Mouse (Mus musculus) midbrain, embryonic 14.5 days (tissue): ENCODE data around the gene Arid1b. TPM values are rescaled to one million over a fixed set of nuclear protein-coding genes. Genes with fewer than 3 reads are reported as not detected.
A peak's percentile ranks its signal among the peaks of the same experiment; 100 is the strongest.

Source experiments
- ATAC-seq: fragments of 200-750 bp; cut with Nextera tagmentation; 2 replicates; pipeline ENCODE4 v1.8.0; 2017; ENCODE audit warnings: moderate number of reproducible peaks, moderate library complexity; ENCODE audit not compliant: low FRiP score, low TSS enrichment
- DNase-seq: peaks from one replicate; pipeline ENCODE4 v3.0.0-alpha.2; 2015
- H3K27ac ChIP-seq: fragments of 300-500 bp; sonication (generic); replicated peaks from 2 replicates; pipeline ENCODE4 v1.5.1; 2014; ENCODE audit warnings: mild to moderate bottlenecking, low read depth, low read length, moderate library complexity
- H3K27me3 ChIP-seq: fragments of 300-500 bp; sonication (generic); 2 replicates; pipeline ENCODE4 v1.6.1; 2014; ENCODE audit warnings: low read length, control low read depth, mixed read lengths; ENCODE audit not compliant: control insufficient read depth, insufficient read depth
- H3K36me3 ChIP-seq: fragments of 300-500 bp; sonication (generic); 2 replicates; pipeline ENCODE4 v1.6.1; 2014; ENCODE audit warnings: low read length, control low read depth; ENCODE audit not compliant: control insufficient read depth, insufficient read depth
- H3K4me1 ChIP-seq: fragments of 300-500 bp; sonication (generic); 2 replicates; pipeline ENCODE4 v1.6.1; 2014; ENCODE audit warnings: mild to moderate bottlenecking, antibody characterized with exemption, low read length, control low read depth; ENCODE audit not compliant: control insufficient read depth, insufficient read depth
- H3K4me2 ChIP-seq: fragments of 300-500 bp; sonication (generic); 2 replicates; pipeline ENCODE4 v1.6.1; 2014; ENCODE audit warnings: mild to moderate bottlenecking, low read length, moderate library complexity
- H3K4me3 ChIP-seq: fragments of 300-500 bp; sonication (generic); replicated peaks from 2 replicates; pipeline ENCODE4 v1.5.1; 2014; ENCODE audit warnings: low read depth, low read length
- H3K9ac ChIP-seq: fragments of 300-500 bp; sonication (generic); replicated peaks from 2 replicates; pipeline ENCODE4 v1.6.1; 2014; ENCODE audit warnings: mild to moderate bottlenecking, low read length, moderate library complexity
- H3K9me3 ChIP-seq: fragments of 300-500 bp; sonication (generic); 2 replicates; pipeline ENCODE4 v1.6.1; 2016; ENCODE audit warnings: low read length, control low read depth, mixed read lengths; ENCODE audit not compliant: control insufficient read depth
- WGBS: fragments of 180-500 bp; shearing (Covaris S2); extraction: QIAGEN DNeasy Blood & Tissue Kit; methylation state at CpG from one replicate; pipeline ENCODE4 v1.1.7; 2014; 5-methylcytosine and 5-hydroxymethylcytosine counted together
- polyA plus RNA-seq: library from polyadenylated mRNA; unstranded; fragments of >200 nt; fragmentation: Nextera tagmentation; extraction: Ambion mirVana; gene quantifications from 2 replicates; pipeline ENCODE4 v1.2.1, GENCODE M21; 2014

Arid1b gene
- polyA plus RNA-seq, 1 experiment from 2014 or later = 23.8 TPM

DNA sequence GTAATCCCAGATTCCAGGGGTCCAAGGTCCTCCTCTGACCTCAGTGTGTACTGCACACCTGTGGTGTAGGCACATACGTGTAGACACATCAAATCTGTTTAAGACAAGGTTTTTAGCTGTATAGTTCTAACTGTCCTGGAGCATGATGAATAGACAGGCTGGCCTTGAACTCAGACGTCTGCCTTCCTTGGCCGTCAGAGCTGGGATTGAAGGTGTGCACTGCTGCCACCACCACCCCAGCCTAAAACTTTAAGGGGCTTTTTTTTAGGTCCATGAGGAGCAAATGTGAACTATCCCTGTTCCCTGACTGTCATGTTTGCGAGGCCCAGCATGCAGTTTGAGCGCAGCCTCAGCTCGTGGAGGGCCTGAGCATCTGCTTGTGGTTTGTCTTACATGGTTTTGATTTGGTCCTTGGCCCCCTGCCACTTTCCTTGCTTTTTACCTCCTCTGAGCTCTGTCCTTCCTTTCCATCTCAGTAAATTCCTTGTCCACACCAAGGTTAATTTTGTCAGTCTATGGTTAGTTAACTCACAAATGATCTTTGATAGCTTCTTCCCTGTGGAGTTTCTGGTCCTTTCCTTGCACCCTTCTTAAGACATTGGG is 224.9 kb downstream of the Arid1b start:
- Histone ChIP-seq H3K27ac (no peak overlapping the region), H3K27me3 (no peaks in the 10 kb centered on the region), H3K9ac (no peak overlapping the region), H3K9me3 (no peaks in the 10 kb centered on the region), H3K36me3 (no peaks in the 10 kb centered on the region), H3K4me2 (no peak overlapping the region), H3K4me3 (no peak overlapping the region), H3K4me1 (peaks cover 27% of the 10 kb centered on the region)
- DNase-seq = no peak
- no peak for ATAC-seq
- 91% methylated on average over 6 of the region's 6 CpGs for WGBS

DNA sequence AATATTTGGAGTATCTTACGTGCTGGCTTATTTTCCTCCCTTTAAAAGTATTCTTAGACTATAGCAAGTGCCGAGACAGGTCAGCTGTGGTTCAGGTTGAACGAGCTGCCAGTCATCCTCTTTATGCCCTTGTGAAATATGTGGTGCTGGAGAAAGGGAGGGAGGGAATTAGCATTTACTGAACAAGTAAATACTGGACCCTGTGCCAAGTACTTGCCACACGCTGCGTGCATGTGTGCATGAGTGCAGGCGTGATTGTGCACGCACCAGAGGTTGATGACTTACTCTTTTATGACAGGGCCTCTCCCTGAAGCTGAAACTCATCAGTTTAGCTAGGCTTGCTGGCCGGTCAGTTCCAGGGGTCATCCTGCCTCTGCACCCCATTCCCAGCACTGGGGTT is 226.9 kb downstream of the Arid1b start:
- Histone ChIP-seq H3K36me3 (no peaks in the 10 kb centered on the region), H3K4me3 (no peak overlapping the region), H3K9me3 (no peaks in the 10 kb centered on the region), H3K9ac (no peak overlapping the region), H3K4me2 (no peak overlapping the region), H3K4me1 (peaks cover 20% of the 10 kb centered on the region), H3K27ac (peak overlapping the region; percentile 32), H3K27me3 (no peaks in the 10 kb centered on the region)
- DNase-seq (no peak), ATAC-seq (no peak)
- WGBS = 40% methylated on average over 8 of the region's 8 CpGs

DNA sequence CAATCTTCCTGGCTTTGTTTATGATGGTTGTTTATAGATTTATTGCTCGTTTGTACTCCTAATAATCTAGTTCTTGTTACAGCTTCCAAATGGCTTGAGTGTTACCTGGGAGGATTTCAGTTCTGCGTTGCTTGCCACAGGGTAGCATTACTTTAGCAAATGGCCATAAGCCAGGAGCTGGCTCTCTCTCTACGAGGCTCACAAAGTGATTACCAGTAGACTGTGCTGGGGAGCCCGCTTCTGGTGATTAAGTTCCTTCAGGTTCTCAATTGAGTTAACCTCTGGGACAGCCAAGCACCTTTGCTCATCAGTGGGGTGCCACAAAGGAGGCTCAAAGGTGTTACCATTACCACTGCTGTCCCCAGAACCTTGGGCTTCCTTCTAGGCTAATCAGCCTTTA is 227.4 kb downstream of the Arid1b start:
- H3K27me3 ChIP-seq = no peaks in the 10 kb centered on the region
- ATAC-seq = no peak
- no peak overlapping the region for H3K9ac ChIP-seq
- 71% methylated on average over 4 of the region's 4 CpGs for WGBS
- peaks cover 20% of the 10 kb centered on the region for H3K4me1 ChIP-seq
- H3K4me3 ChIP-seq = no peak overlapping the region
- no peaks in the 10 kb centered on the region for H3K9me3 ChIP-seq
- no peak for DNase-seq
- no peak overlapping the region for H3K4me2 ChIP-seq
- H3K27ac ChIP-seq = 0 out of 2 replicates have a peak overlapping the region, but pooled peaks have one; percentile 32
- no peaks in the 10 kb centered on the region for H3K36me3 ChIP-seq

DNA sequence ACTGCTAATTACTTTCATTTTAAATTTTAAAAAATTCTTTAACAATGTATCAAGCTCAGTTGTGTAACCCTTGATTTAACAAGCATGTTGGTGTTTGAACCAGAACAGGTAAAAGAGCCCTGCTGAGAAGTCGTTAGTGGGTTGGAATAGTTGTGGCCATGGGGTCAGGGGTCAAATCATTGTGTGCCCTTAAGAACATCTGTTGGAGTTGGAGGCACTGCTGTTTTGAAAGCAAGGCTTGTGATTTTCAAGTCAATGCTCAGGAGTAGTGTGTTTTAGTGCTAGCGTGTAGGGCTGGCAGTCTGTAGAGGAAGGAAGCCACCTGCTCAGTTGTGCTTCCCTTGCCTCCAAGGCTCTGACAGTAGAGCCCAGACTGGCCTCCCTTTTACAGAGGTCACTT is 228.7 kb downstream of the Arid1b start:
- no peak overlapping the region for H3K9ac ChIP-seq
- no peak overlapping the region for H3K4me3 ChIP-seq
- WGBS = 31% methylated on average over 2 of the region's 2 CpGs
- no peaks in the 10 kb centered on the region for H3K36me3 ChIP-seq
- H3K9me3 ChIP-seq = no peaks in the 10 kb centered on the region
- ATAC-seq = no peak
- H3K4me2 ChIP-seq = no peak overlapping the region
- peaks cover 19% of the 10 kb centered on the region for H3K4me1 ChIP-seq
- H3K27ac ChIP-seq = no peak overlapping the region
- no peak for DNase-seq
- no peaks in the 10 kb centered on the region for H3K27me3 ChIP-seq

DNA sequence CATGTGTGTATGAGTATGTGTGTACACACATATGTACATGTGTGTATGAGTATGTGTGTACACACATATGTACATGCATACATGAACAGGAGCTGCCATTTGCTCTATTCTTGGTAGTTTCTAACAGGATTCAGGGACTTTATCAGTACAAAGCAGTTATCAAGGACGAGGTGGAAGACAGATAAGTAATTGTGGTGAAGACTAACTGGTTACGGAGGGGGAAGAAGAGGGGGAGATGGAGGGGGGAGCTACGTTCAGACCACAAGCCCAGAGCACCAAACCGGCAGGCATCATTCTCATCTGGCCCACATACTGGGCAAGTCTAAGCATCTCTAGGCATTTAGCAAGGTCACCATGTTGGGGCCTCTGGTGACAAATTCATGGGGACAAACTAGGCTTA is 230.8 kb downstream of the Arid1b start:
- Histone ChIP-seq H3K36me3 (no peaks in the 10 kb centered on the region), H3K9ac (no peak overlapping the region), H3K27me3 (no peaks in the 10 kb centered on the region), H3K4me3 (no peak overlapping the region), H3K4me1 (peaks cover 26% of the 10 kb centered on the region), H3K4me2 (no peak overlapping the region), H3K9me3 (no peaks in the 10 kb centered on the region), H3K27ac (no peak overlapping the region)
- 86% methylated on average over 4 of the region's 4 CpGs for WGBS
- no peak for ATAC-seq
- DNase-seq = no peak

DNA sequence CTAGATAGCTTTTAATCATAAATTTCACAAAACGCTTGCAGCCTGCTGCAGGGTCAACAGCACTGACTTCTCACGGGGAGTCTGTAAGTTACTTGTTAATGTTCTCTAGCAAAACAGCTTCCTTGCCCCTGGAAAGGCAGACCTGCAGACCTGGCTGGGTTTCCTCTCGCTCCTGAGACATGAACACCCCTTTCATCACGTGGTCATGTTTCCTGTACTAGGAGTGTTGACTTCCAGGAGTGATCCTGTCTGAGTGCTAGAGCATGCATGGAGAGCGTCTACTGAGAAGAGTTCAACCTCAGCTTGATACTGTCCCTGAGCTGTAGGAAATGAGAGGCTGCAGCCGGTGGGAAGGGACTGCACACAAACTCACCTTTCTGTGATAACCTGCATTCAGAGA is 233.0 kb downstream of the Arid1b start:
- ATAC-seq = no peak
- Histone ChIP-seq H3K4me3 (no peak overlapping the region), H3K9ac (no peak overlapping the region), H3K27ac (no peak overlapping the region), H3K9me3 (no peaks in the 10 kb centered on the region), H3K36me3 (no peaks in the 10 kb centered on the region), H3K27me3 (no peaks in the 10 kb centered on the region), H3K4me2 (no peak overlapping the region), H3K4me1 (peaks cover 17% of the 10 kb centered on the region)
- DNase-seq = no peak
- WGBS = 78% methylated on average over 6 of the region's 6 CpGs

DNA sequence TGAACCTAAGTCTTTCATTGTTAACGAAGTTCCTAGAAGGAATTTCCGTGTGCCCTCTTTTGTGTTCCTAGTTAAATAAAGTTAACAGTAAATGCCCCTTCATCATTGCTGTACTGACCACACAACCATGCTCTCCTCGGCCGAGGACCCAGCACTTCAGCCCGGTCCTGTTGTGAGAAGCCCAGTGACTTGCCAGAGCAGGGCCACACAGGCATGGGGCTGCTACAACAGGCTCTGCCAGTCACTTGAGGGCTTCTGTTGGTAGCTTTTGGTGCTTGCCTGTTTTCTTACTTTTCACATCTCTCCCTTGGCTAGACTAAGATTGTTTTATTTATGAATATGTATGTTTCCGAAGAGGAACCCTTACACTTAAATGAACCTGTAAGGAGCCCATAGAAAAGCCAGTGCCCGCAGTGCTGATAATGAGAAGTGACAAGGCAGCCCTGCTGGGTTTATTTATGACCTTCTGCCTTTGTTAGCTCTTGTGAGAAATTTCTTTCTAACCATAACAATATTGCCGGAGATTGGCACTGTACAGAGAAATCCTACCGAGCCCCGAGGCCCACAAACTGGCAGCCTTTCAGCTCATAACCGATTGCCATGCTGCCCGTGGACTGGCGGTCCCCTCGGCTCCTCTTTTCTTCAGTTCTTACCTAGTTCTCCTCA is 234.0 kb downstream of the Arid1b start:
- Histone ChIP-seq H3K27me3 (no peaks in the 10 kb centered on the region), H3K27ac (peak overlapping the region; percentile 55), H3K4me3 (no peak overlapping the region), H3K36me3 (no peaks in the 10 kb centered on the region), H3K9me3 (no peaks in the 10 kb centered on the region), H3K9ac (no peak overlapping the region), H3K4me1 (peaks cover 15% of the 10 kb centered on the region), H3K4me2 (no peak overlapping the region)
- ATAC-seq (no peak), DNase-seq (peak; percentile 65)
- WGBS = 52% methylated on average over 14 of the region's 14 CpGs

DNA sequence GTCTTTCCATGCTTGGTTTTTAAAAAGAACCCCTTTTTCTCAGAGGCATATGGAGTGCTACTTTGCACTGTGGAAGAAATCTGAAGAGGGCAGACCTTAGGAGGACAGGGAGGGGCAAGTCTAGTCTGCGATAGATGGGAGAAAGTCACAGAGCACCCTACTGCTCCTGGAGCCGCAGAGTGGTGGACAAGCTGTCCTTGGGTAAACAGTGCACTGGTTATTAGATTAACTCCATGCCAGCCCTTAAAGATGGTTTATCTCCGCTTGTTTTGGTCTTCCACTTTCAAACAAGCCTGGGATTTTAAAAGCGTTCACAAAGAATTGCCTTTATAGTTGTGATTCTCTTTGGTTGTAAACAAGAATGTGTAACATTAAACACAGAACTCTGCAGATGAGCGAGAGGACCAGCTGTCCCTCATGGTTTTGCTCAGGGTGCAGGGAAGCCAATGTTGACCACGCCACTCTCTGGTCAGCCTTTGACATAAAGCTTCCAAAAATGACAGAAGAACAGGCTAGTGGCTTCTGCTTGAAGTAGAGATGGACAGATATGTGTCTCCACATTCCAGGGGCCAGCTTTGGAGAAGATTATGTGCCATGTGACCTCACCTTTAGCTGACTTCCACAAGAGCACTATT is 234.6 kb downstream of the Arid1b start:
- DNase-seq (no peak), ATAC-seq (no peak)
- Histone ChIP-seq H3K4me3 (no peak overlapping the region), H3K4me2 (no peak overlapping the region), H3K9me3 (no peaks in the 10 kb centered on the region), H3K4me1 (peaks cover 14% of the 10 kb centered on the region), H3K9ac (no peak overlapping the region), H3K27ac (peak overlapping the region; percentile 55), H3K36me3 (no peaks in the 10 kb centered on the region), H3K27me3 (no peaks in the 10 kb centered on the region)
- WGBS = 84% methylated on average over 6 of the region's 6 CpGs

DNA sequence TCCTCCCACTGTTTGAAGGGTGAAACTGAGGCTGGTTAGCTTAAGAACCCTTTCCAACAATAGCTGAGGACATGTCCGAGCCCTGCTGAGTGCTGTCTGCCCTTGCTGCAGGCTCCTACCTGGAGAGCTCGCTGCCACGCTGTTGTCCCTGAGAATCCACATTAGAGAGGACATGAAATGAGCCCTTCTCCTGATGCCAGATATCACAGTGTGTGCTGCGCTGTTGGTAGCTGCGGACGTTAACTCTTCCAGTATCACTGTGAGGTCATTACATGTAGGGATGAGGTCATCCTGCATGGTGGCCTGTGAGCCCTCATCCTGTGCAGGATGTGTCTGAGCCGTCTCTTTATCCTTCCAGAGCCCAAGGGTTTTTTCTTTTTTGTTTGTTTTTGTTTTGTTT is 235.9 kb downstream of the Arid1b start:
- Histone ChIP-seq H3K27me3 (no peaks in the 10 kb centered on the region), H3K4me2 (no peak overlapping the region), H3K4me3 (no peak overlapping the region), H3K4me1 (peaks cover 14% of the 10 kb centered on the region), H3K36me3 (no peaks in the 10 kb centered on the region), H3K27ac (no peak overlapping the region), H3K9me3 (no peaks in the 10 kb centered on the region), H3K9ac (no peak overlapping the region)
- no peak for DNase-seq
- no peak for ATAC-seq
- WGBS = 80% methylated on average over 7 of the region's 7 CpGs
